Comparison of ENCODE assay signal across 8 mouse cellular contexts in genomic region chr19:45574941-45575631, GRCm38 (mm10). TPM values are rescaled to one million over a fixed set of nuclear protein-coding genes. Genes with fewer than 3 reads are reported as not detected.
DNase-seq lines count a peak whose midpoint lies in the region; ATAC-seq and TF ChIP-seq lines count a peak whose summit lies in the region.

No protein-coding gene starts in this region.

- peaks cover 34% of the 10 kb centered on the region; the same call in 1 of the 2 replicates for H3K27me3 ChIP-seq in heart, embryonic 10.5 days (ENCODE audit: insufficient read depth, poor library complexity, severe bottlenecking)
- no peaks in the 10 kb centered on the region for H3K27me3 ChIP-seq in liver, embryonic 13.5 days
- H3K27me3 ChIP-seq in forebrain, embryonic 16.5 days (replicated peaks; ENCODE audit: control insufficient read depth, insufficient read depth, low read length) = no peaks in the 10 kb centered on the region

- TF ChIP-seq POLR2A in bone marrow macrophage, adult 2 months (IDR thresholded peaks at IDR 0.05; ENCODE audit: borderline replicate concordance, low read depth, low read length) = no peak

- intact Hi-C loops in heart, postnatal 14 days (cut with DNase I) = loop anchor here (1.0 to 5.0 kb wide), 2 partner anchors 87 to 171 kb away; partner anchors contain the start of gene Fbxw4

- peak overlapping the region; percentile 75 for H3K27ac ChIP-seq in heart, embryonic 10.5 days
- H3K27ac ChIP-seq in bone marrow macrophage, adult 2 months (ENCODE audit: insufficient read depth, low read depth, low read length) = peak overlapping the region; percentile 42
- peak overlapping the region; percentile 66 for H3K27ac ChIP-seq in liver, embryonic 13.5 days
- no peak overlapping the region for H3K27ac ChIP-seq in forebrain, embryonic 16.5 days (ENCODE audit: low read length)

- H3K4me1 ChIP-seq in heart, embryonic 10.5 days = peaks cover 70% of the 10 kb centered on the region
- peaks cover 19% of the 10 kb centered on the region for H3K4me1 ChIP-seq in bone marrow macrophage, adult 2 months (ENCODE audit: control insufficient read depth, insufficient read depth, low read length)
- H3K4me1 ChIP-seq in liver, embryonic 13.5 days (replicated peaks) = peaks cover 61% of the 10 kb centered on the region
- H3K4me1 ChIP-seq in forebrain, embryonic 16.5 days (replicated peaks; ENCODE audit: control insufficient read depth, insufficient read depth, low read length) = no peaks in the 10 kb centered on the region

- H3K9ac ChIP-seq in liver, embryonic 13.5 days = 0 out of 2 replicates have a peak overlapping the region, but pooled peaks have one; percentile 13
- H3K9ac ChIP-seq in forebrain, embryonic 16.5 days (replicated peaks; ENCODE audit: low read depth, low read length) = no peak overlapping the region

- TF ChIP-seq CTCF in bone marrow macrophage, adult 2 months (IDR thresholded peaks at IDR 0.05; ENCODE audit: low read depth, low read length) = 0 out of 2 replicates have a peak, but pooled peaks have one; percentile 1

- no peaks in the 10 kb centered on the region for H3K9me3 ChIP-seq in heart, embryonic 10.5 days
- H3K9me3 ChIP-seq in liver, embryonic 13.5 days (replicated peaks) = no peaks in the 10 kb centered on the region
- no peaks in the 10 kb centered on the region for H3K9me3 ChIP-seq in forebrain, embryonic 16.5 days (ENCODE audit: control insufficient read depth, low read length)

- peak overlapping the region; percentile 35 for H3K4me2 ChIP-seq in liver, embryonic 13.5 days
- no peak overlapping the region for H3K4me2 ChIP-seq in forebrain, embryonic 16.5 days (ENCODE audit: low read length)

- ATAC-seq in liver, embryonic 13.5 days (ENCODE audit: low read depth) = no peak
- no peak for ATAC-seq in forebrain, embryonic 16.5 days

- DNase-seq in heart, embryonic 10.5 days (ENCODE audit: low spot score) = no peak
- no peak for DNase-seq in heart, postnatal 14 days
- DNase-seq in liver, embryonic 13.5 days = no peak
- peak; percentile 39 to 50 for DNase-seq in spleen, postnatal 10 days (ENCODE audit: low spot score in 2 of 2)
- DNase-seq in left cerebral cortex, adult 8-10 months (ENCODE audit: low spot score in 2 of 2) = no peak
- no peak for DNase-seq in kidney, adult 18-20 months

- peaks cover 42% of the 10 kb centered on the region for H3K36me3 ChIP-seq in heart, embryonic 10.5 days
- peaks cover 30% of the 10 kb centered on the region for H3K36me3 ChIP-seq in liver, embryonic 13.5 days
- peaks cover 11% of the 10 kb centered on the region for H3K36me3 ChIP-seq in forebrain, embryonic 16.5 days (ENCODE audit: control insufficient read depth, insufficient read depth)

- H3K4me3 ChIP-seq in heart, embryonic 10.5 days = peak overlapping the region; percentile 20; the same call in 1 of the 2 replicates
- peak overlapping the region; percentile 19 for H3K4me3 ChIP-seq in bone marrow macrophage, adult 2 months (ENCODE audit: insufficient read depth, low read length)
- H3K4me3 ChIP-seq in liver, embryonic 13.5 days (replicated peaks) = no peak overlapping the region
- H3K4me3 ChIP-seq in forebrain, embryonic 16.5 days (replicated peaks; ENCODE audit: low read length) = no peak overlapping the region

- 36% methylated on average over 19 of the region's 19 CpGs for WGBS in heart, embryonic 10.5 days
- WGBS in liver, embryonic 13.5 days (ENCODE audit: insufficient replicate concordance) = 28% methylated on average over 19 of the region's 19 CpGs
- 64% methylated on average over 19 of the region's 19 CpGs for WGBS in forebrain, embryonic 16.5 days

RNA-seq across cellular contexts. Expression of gene Gm17018, which starts 14.7 kb away (rescaled TPM):
- polyA plus RNA-seq in heart, embryonic 10.5 days (2016; fragmentation: Nextera tagmentation; extraction: Ambion mirVana) = 32.5 and 35.0 TPM in 2 replicates
- total RNA-seq in heart, postnatal 14 days (2021) = 10 to 100 TPM; 17.1 to 20.0 TPM
- 35.3 and 36.0 TPM in 2 replicates for polyA plus RNA-seq in bone marrow macrophage, adult 2 months (2012; ENCODE audit: insufficient read depth, insufficient read length, missing spikeins)
- 19.9 and 21.5 TPM in 2 replicates for polyA plus RNA-seq in liver, embryonic 13.5 days (2015; fragmentation: Nextera tagmentation; extraction: Ambion mirVana)
- 10 to 100 TPM; 60.3 to 75.7 (median 69.0) TPM for total RNA-seq in left cerebral cortex, adult 8-10 months (2022)
- polyA plus RNA-seq in forebrain, embryonic 16.5 days (2015; fragmentation: Nextera tagmentation; extraction: Ambion mirVana) = 41.4 and 44.0 TPM in 2 replicates

RNA-seq across cellular contexts. Expression of gene Poll, which starts 14.8 kb away (rescaled TPM):
- polyA plus RNA-seq in heart, embryonic 10.5 days (2016; fragmentation: Nextera tagmentation; extraction: Ambion mirVana) = 19.2 and 19.4 TPM in 2 replicates
- 1 to 10 TPM; 8.6 to 8.7 TPM for total RNA-seq in heart, postnatal 14 days (2021)
- 9.3 and 10.1 TPM in 2 replicates for polyA plus RNA-seq in bone marrow macrophage, adult 2 months (2012; ENCODE audit: insufficient read depth, insufficient read length, missing spikeins)
- 6.7 and 7.1 TPM in 2 replicates for polyA plus RNA-seq in liver, embryonic 13.5 days (2015; fragmentation: Nextera tagmentation; extraction: Ambion mirVana)
- total RNA-seq in left cerebral cortex, adult 8-10 months (2022) = 10 to 100 TPM in 2 of 4 experiments, 1 to 10 TPM in 2; 9.3 to 11.4 (median 10.6) TPM
- polyA plus RNA-seq in forebrain, embryonic 16.5 days (2015; fragmentation: Nextera tagmentation; extraction: Ambion mirVana) = 12.8 and 14.6 TPM in 2 replicates

Comparison
In these comparisons a context has a peak if more than half of its experiments do, and no peak if none do; other contexts are left out.
1. DNase-seq: peak in spleen, postnatal 10 days (2 of 2); none in heart, embryonic 10.5 days (single experiment), heart, postnatal 14 days (0 of 2), liver, embryonic 13.5 days (single experiment), left cerebral cortex, adult 8-10 months (0 of 2) and kidney, adult 18-20 months (single experiment).
2. H3K4me3 ChIP-seq: peak in heart, embryonic 10.5 days (single experiment) and bone marrow macrophage, adult 2 months (single experiment); none in liver, embryonic 13.5 days (single experiment) and forebrain, embryonic 16.5 days (single experiment).